Mouse (Mus musculus): ENCODE results near the gene Arl14. TPM values are rescaled to one million over a fixed set of nuclear protein-coding genes. Genes with fewer than 3 reads are reported as not detected.

The Arl14 gene
- not detected in 2 replicates for polyA plus RNA-seq (2015; fragmentation: Nextera tagmentation; extraction: Ambion mirVana)

- H3K36me3 ChIP-seq (replicated peaks), result no peaks in the 10 kb centered on the region
- H3K9ac ChIP-seq, result no peak within 1 kb of the TSS
- H3K27me3 ChIP-seq, result no peaks in the 10 kb centered on the region
- 56% methylated on average over 8 of the region's 8 CpGs for WGBS (ENCODE audit: insufficient replicate concordance)
- H3K4me1 ChIP-seq (replicated peaks), result no peaks in the 10 kb centered on the region
- H3K4me2 ChIP-seq, result no peak within 1 kb of the TSS
- H3K4me3 ChIP-seq (replicated peaks), result no peak within 1 kb of the TSS
- no peak for ATAC-seq (ENCODE audit: insufficient read depth)
- no peaks in the 10 kb centered on the region for H3K9me3 ChIP-seq (replicated peaks)
- H3K27ac ChIP-seq (replicated peaks), result no peak within 1 kb of the TSS
These were observed at the start of gene Arl14 for GRCm38 (mm10) chr3:69221806-69222501. Gene Arl14, plus strand, starts transcription at chr3:69222419.

GRCm38 (mm10) chr3:69175229-69175628, 47.0 kb upstream of the Arl14 start:
- Histone ChIP-seq H3K9me3 (replicated peaks) (no peaks in the 10 kb centered on the region), H3K9ac (no peak overlapping the region), H3K36me3 (replicated peaks) (no peaks in the 10 kb centered on the region), H3K4me3 (replicated peaks) (no peak overlapping the region), H3K4me1 (replicated peaks) (no peaks in the 10 kb centered on the region), H3K27me3 (no peaks in the 10 kb centered on the region), H3K4me2 (no peak overlapping the region), H3K27ac (replicated peaks) (no peak overlapping the region)
- ATAC-seq (ENCODE audit: insufficient read depth), result no peak
- WGBS (ENCODE audit: insufficient replicate concordance), result 49% methylated on average over 1 of the region's 1 CpGs

GRCm38 (mm10) chr3:69177168-69177797, 44.9 kb upstream of the Arl14 start:
- no peaks in the 10 kb centered on the region for H3K36me3 ChIP-seq (replicated peaks)
- H3K9me3 ChIP-seq (replicated peaks), result no peaks in the 10 kb centered on the region
- no peaks in the 10 kb centered on the region for H3K4me1 ChIP-seq (replicated peaks)
- no peak overlapping the region for H3K4me2 ChIP-seq
- WGBS (ENCODE audit: insufficient replicate concordance), result 69% methylated on average over 15 of the region's 15 CpGs
- no peak overlapping the region for H3K4me3 ChIP-seq (replicated peaks)
- H3K9ac ChIP-seq, result no peak overlapping the region
- no peaks in the 10 kb centered on the region for H3K27me3 ChIP-seq
- H3K27ac ChIP-seq (replicated peaks), result no peak overlapping the region
- ATAC-seq (ENCODE audit: insufficient read depth), result no peak

- Histone ChIP-seq H3K36me3 (replicated peaks) (no peaks in the 10 kb centered on the region), H3K9me3 (replicated peaks) (no peaks in the 10 kb centered on the region), H3K27me3 (no peaks in the 10 kb centered on the region), H3K4me1 (replicated peaks) (no peaks in the 10 kb centered on the region), H3K27ac (replicated peaks) (no peak overlapping the region), H3K4me2 (no peak overlapping the region), H3K9ac (no peak overlapping the region), H3K4me3 (replicated peaks) (no peak overlapping the region)
- no peak for ATAC-seq (ENCODE audit: insufficient read depth)
These were observed 44.3 kb upstream of the Arl14 start for GRCm38 (mm10) chr3:69177914-69178313.

- ATAC-seq (ENCODE audit: insufficient read depth), result no peak
- Histone ChIP-seq H3K27me3 (no peaks in the 10 kb centered on the region), H3K9me3 (replicated peaks) (no peaks in the 10 kb centered on the region), H3K4me3 (replicated peaks) (no peak overlapping the region), H3K9ac (no peak overlapping the region), H3K36me3 (replicated peaks) (no peaks in the 10 kb centered on the region), H3K27ac (replicated peaks) (no peak overlapping the region), H3K4me1 (replicated peaks) (no peaks in the 10 kb centered on the region), H3K4me2 (no peak overlapping the region)
- 64% methylated on average over 14 of the region's 14 CpGs for WGBS (ENCODE audit: insufficient replicate concordance)
These were observed 43.7 kb upstream of the Arl14 start for GRCm38 (mm10) chr3:69178365-69179004.

- no peaks in the 10 kb centered on the region for H3K4me1 ChIP-seq (replicated peaks)
- no peak overlapping the region for H3K27ac ChIP-seq (replicated peaks)
- 35% methylated on average over 8 of the region's 8 CpGs for WGBS (ENCODE audit: insufficient replicate concordance)
- H3K27me3 ChIP-seq, result no peaks in the 10 kb centered on the region
- H3K4me2 ChIP-seq, result no peak overlapping the region
- no peaks in the 10 kb centered on the region for H3K9me3 ChIP-seq (replicated peaks)
- no peak for ATAC-seq (ENCODE audit: insufficient read depth)
- no peak overlapping the region for H3K9ac ChIP-seq
- no peak overlapping the region for H3K4me3 ChIP-seq (replicated peaks)
- H3K36me3 ChIP-seq (replicated peaks), result no peaks in the 10 kb centered on the region
These were observed 40.7 kb upstream of the Arl14 start for GRCm38 (mm10) chr3:69181531-69181930.

GRCm38 (mm10) chr3:69182225-69182624, 40.0 kb upstream of the Arl14 start:
- Histone ChIP-seq H3K4me2 (no peak overlapping the region), H3K36me3 (replicated peaks) (no peaks in the 10 kb centered on the region), H3K4me3 (replicated peaks) (no peak overlapping the region), H3K27me3 (no peaks in the 10 kb centered on the region), H3K4me1 (replicated peaks) (no peaks in the 10 kb centered on the region), H3K9ac (no peak overlapping the region), H3K9me3 (replicated peaks) (no peaks in the 10 kb centered on the region), H3K27ac (replicated peaks) (no peak overlapping the region)
- ATAC-seq (ENCODE audit: insufficient read depth), result no peak

GRCm38 (mm10) chr3:69185244-69185643, 37.0 kb upstream of the Arl14 start:
- Histone ChIP-seq H3K9ac (no peak overlapping the region), H3K9me3 (replicated peaks) (no peaks in the 10 kb centered on the region), H3K4me1 (replicated peaks) (no peaks in the 10 kb centered on the region), H3K36me3 (replicated peaks) (no peaks in the 10 kb centered on the region), H3K27ac (replicated peaks) (no peak overlapping the region), H3K27me3 (no peaks in the 10 kb centered on the region), H3K4me2 (no peak overlapping the region), H3K4me3 (replicated peaks) (no peak overlapping the region)
- ATAC-seq (ENCODE audit: insufficient read depth), result no peak
- 58% methylated on average over 7 of the region's 7 CpGs for WGBS (ENCODE audit: insufficient replicate concordance)

- no peak overlapping the region for H3K4me2 ChIP-seq
- no peaks in the 10 kb centered on the region for H3K4me1 ChIP-seq (replicated peaks)
- WGBS (ENCODE audit: insufficient replicate concordance), result 52% methylated on average over 4 of the region's 4 CpGs
- no peak overlapping the region for H3K27ac ChIP-seq (replicated peaks)
- no peak overlapping the region for H3K9ac ChIP-seq
- H3K9me3 ChIP-seq (replicated peaks), result no peaks in the 10 kb centered on the region
- H3K27me3 ChIP-seq, result no peaks in the 10 kb centered on the region
- ATAC-seq (ENCODE audit: insufficient read depth), result no peak
- no peak overlapping the region for H3K4me3 ChIP-seq (replicated peaks)
- no peaks in the 10 kb centered on the region for H3K36me3 ChIP-seq (replicated peaks)
These were observed 36.2 kb upstream of the Arl14 start for GRCm38 (mm10) chr3:69186031-69186430.

GRCm38 (mm10) chr3:69186643-69187042, 35.6 kb upstream of the Arl14 start:
- 77% methylated on average over 16 of the region's 16 CpGs for WGBS (ENCODE audit: insufficient replicate concordance)
- H3K27ac ChIP-seq (replicated peaks), result no peak overlapping the region
- H3K27me3 ChIP-seq, result no peaks in the 10 kb centered on the region
- H3K4me2 ChIP-seq, result no peak overlapping the region
- no peak overlapping the region for H3K4me3 ChIP-seq (replicated peaks)
- H3K36me3 ChIP-seq (replicated peaks), result no peaks in the 10 kb centered on the region
- H3K9me3 ChIP-seq (replicated peaks), result no peaks in the 10 kb centered on the region
- H3K9ac ChIP-seq, result no peak overlapping the region
- ATAC-seq (ENCODE audit: insufficient read depth), result no peak
- H3K4me1 ChIP-seq (replicated peaks), result no peaks in the 10 kb centered on the region

- Histone ChIP-seq H3K9ac (no peak overlapping the region), H3K4me3 (replicated peaks) (no peak overlapping the region), H3K27me3 (no peaks in the 10 kb centered on the region), H3K36me3 (replicated peaks) (no peaks in the 10 kb centered on the region), H3K27ac (replicated peaks) (no peak overlapping the region), H3K4me1 (replicated peaks) (no peaks in the 10 kb centered on the region), H3K9me3 (replicated peaks) (no peaks in the 10 kb centered on the region), H3K4me2 (no peak overlapping the region)
- WGBS (ENCODE audit: insufficient replicate concordance), result 68% methylated on average over 3 of the region's 3 CpGs
- ATAC-seq (ENCODE audit: insufficient read depth), result no peak
These were observed 29.2 kb upstream of the Arl14 start for GRCm38 (mm10) chr3:69192995-69193394.

Data from liver, embryonic 15.5 days (tissue).